17 mouse cellular contexts compared by ENCODE assay signal in genomic region chr14:62867576-62867975, GRCm38 (mm10). TPM values are rescaled to one million over a fixed set of nuclear protein-coding genes. Genes with fewer than 3 reads are reported as not detected.
DNase-seq lines count a peak whose midpoint lies in the region; ATAC-seq and TF ChIP-seq lines count a peak whose summit lies in the region.
"Had no signal": no experiment of that assay in that cellular context is flagged by ENCODE, and none has a peak within 500 bp of the region (broad histone marks: within the 10 kb centered on the region; RNA-seq: fewer than 3 reads in every experiment).

No protein-coding gene starts in this region.

- peaks cover 29% of the 10 kb centered on the region for H3K4me1 ChIP-seq in forebrain, embryonic 10.5 days
- no peaks in the 10 kb centered on the region for H3K4me1 ChIP-seq in forebrain, embryonic 11.5 days (replicated peaks; ENCODE audit: control insufficient read depth, insufficient read depth, low read length)

- peak overlapping the region; percentile 72; the same call in 1 of the 2 replicates for H3K27ac ChIP-seq in forebrain, embryonic 10.5 days
- H3K27ac ChIP-seq in forebrain, embryonic 11.5 days (ENCODE audit: low read depth, low read length): no peak overlapping the region
- peak overlapping the region; percentile 24; the same call in 1 of the 2 replicates for H3K27ac ChIP-seq in left cerebral cortex, adult 2 months
- H3K27ac ChIP-seq: forebrain, embryonic 12.5 days had no signal

- no peak overlapping the region for H3K4me2 ChIP-seq in forebrain, embryonic 11.5 days (ENCODE audit: low read depth, low read length, severe bottlenecking)
- H3K4me2 ChIP-seq: forebrain, embryonic 12.5 days had no signal

- 89% methylated on average over 1 of the region's 1 CpGs for WGBS in forebrain, embryonic 10.5 days
- WGBS in forebrain, embryonic 11.5 days: 91% methylated on average over 1 of the region's 1 CpGs

- no peak for ATAC-seq in forebrain, embryonic 11.5 days (replicated peaks; ENCODE audit: low FRiP score)
- ATAC-seq: inflammation-experienced regulatory T-cells, adult 6 months had no signal

- H3K9me3 ChIP-seq in forebrain, embryonic 10.5 days: peaks cover 9% of the 10 kb centered on the region
- no peaks in the 10 kb centered on the region; the same call in 1 of the 2 replicates for H3K9me3 ChIP-seq in forebrain, embryonic 11.5 days (ENCODE audit: control insufficient read depth, low read length)

- DNase-seq in forebrain, embryonic 10.5 days (ENCODE audit: extremely low spot score, low spot score): no peak
- DNase-seq in forebrain, embryonic 11.5 days (ENCODE audit: low spot score): no peak
- DNase-seq in left cerebral cortex, adult 2 months (ENCODE audit: extremely low spot score in 1 of 2, low spot score in 2 of 2): no peak
- DNase-seq in left cerebral cortex, postnatal 25 days (ENCODE audit: low spot score in 2 of 2): no peak
- DNase-seq in thymus, postnatal 25 days: peak; percentile 20
- DNase-seq in thymus, adult 18-20 months: no peak
- no peak for DNase-seq in kidney, postnatal 4 days
- DNase-seq in Muller cell, postnatal 12 days (ENCODE audit: inconsistent ontology term): no peak
- DNase-seq: cerebellum, adult 8-10 months; heart, adult 18-20 months; kidney, adult 8-10 months; kidney, postnatal 36 days; lung, adult 18-20 months; lung, postnatal 14 days had no signal

- intact Hi-C loops in left cerebral cortex, adult 2 months (cut with DNase I): no loop called here
- intact Hi-C loops in left cerebral cortex, postnatal 25 days (cut with DNase I): no loop called here

- no peak overlapping the region for H3K9ac ChIP-seq in forebrain, embryonic 11.5 days (ENCODE audit: low read length)
- H3K9ac ChIP-seq: forebrain, embryonic 12.5 days had no signal

- peaks cover 12% of the 10 kb centered on the region for H3K36me3 ChIP-seq in forebrain, embryonic 10.5 days (replicated peaks)
- no peaks in the 10 kb centered on the region for H3K36me3 ChIP-seq in forebrain, embryonic 11.5 days (ENCODE audit: control insufficient read depth, insufficient read depth, low read length)

- H3K4me3 ChIP-seq in forebrain, embryonic 10.5 days: no peak overlapping the region
- no peak overlapping the region for H3K4me3 ChIP-seq in forebrain, embryonic 11.5 days (ENCODE audit: low read depth, low read length)
- no peak overlapping the region for H3K4me3 ChIP-seq in left cerebral cortex, adult 2 months
- H3K4me3 ChIP-seq: forebrain, embryonic 12.5 days; midbrain, embryonic 10.5 days had no signal

- no peak for TF ChIP-seq CTCF in left cerebral cortex, adult 2 months (IDR thresholded peaks at IDR 0.05)

- no peaks in the 10 kb centered on the region for H3K27me3 ChIP-seq in forebrain, embryonic 10.5 days (ENCODE audit: poor library complexity, severe bottlenecking)
- no peaks in the 10 kb centered on the region for H3K27me3 ChIP-seq in forebrain, embryonic 11.5 days (ENCODE audit: control insufficient read depth, insufficient read depth, low read length)
- H3K27me3 ChIP-seq: forebrain, embryonic 12.5 days had no signal

RNA-seq across cellular contexts. Expression of gene Wdfy2, which starts 30.1 kb away (rescaled TPM):
- 15.5 TPM in 2 replicates for polyA plus RNA-seq in forebrain, embryonic 10.5 days (2016; fragmentation: Nextera tagmentation; extraction: Ambion mirVana)
- 16.7 and 17.9 TPM in 2 replicates for polyA plus RNA-seq in forebrain, embryonic 11.5 days (2014; fragmentation: Nextera tagmentation; extraction: Ambion mirVana)
- total RNA-seq in left cerebral cortex, adult 2 months (2021): 10 to 100 TPM; 12.4 to 15.8 TPM
- 10 to 100 TPM; 11.4 to 12.1 TPM for total RNA-seq in left cerebral cortex, postnatal 25 days (2021)
